Mouse (Mus musculus) lung, adult 2 months (tissue): ENCODE results near the gene Zswim4.

Experiments
- CTCF ChIP-seq: fragments of 200-500 bp; IDR thresholded peaks from 2 replicates; pipeline ENCODE4 v1.5.1; 2011; ENCODE audit warnings: mild to moderate bottlenecking, low read length, control low read depth; ENCODE audit not compliant: insufficient read depth
- POLR2A ChIP-seq: fragments of 200-500 bp; IDR thresholded peaks from 2 replicates; pipeline ENCODE4 v1.6.1; 2011; ENCODE audit warnings: low read depth, mild to moderate bottlenecking, control low read depth, low read length, borderline replicate concordance; ENCODE audit errors: extremely low read depth

GRCm38 (mm10) chr8:84179946-84180345 lies 56.9 kb downstream of the Zswim4 start:
- no peak for TF ChIP-seq CTCF
- no peak for TF ChIP-seq POLR2A
